Mouse (Mus musculus) monocyte, adult 2 months (primary cell): ENCODE data around the gene Chst2.

Experiments
- DNase-seq, 2 experiments: peaks; one replicate each; pipeline ENCODE4 v3.0.0; 2022; ENCODE audit warnings: low spot score in 2 of 2, low read depth in 1 of 2

Chst2 gene

GRCm38 (mm10) chr9:95406571-95407561 lies at the start of gene Chst2:
Chst2 (minus strand) TSS chr9:95406722.
- DNase-seq = no peak

GRCm38 (mm10) chr9:95451931-95452330 lies 45.4 kb upstream of the Chst2 start:
- DNase-seq = no peak

GRCm38 (mm10) chr9:95450586-95450985 lies 44.1 kb upstream of the Chst2 start:
- no peak for DNase-seq

- no peak for DNase-seq
Observed at GRCm38 (mm10) chr9:95442321-95442731, 35.8 kb upstream of the Chst2 start.

- DNase-seq = no peak
Observed at GRCm38 (mm10) chr9:95437883-95438282, 31.4 kb upstream of the Chst2 start.

GRCm38 (mm10) chr9:95436294-95436613 lies 29.7 kb upstream of the Chst2 start:
- no peak for DNase-seq

- DNase-seq = no peak
Observed at GRCm38 (mm10) chr9:95435506-95436293, 29.2 kb upstream of the Chst2 start.

GRCm38 (mm10) chr9:95428277-95428676 lies 21.8 kb upstream of the Chst2 start:
- no peak for DNase-seq

GRCm38 (mm10) chr9:95413911-95414310 lies 7.4 kb upstream of the Chst2 start:
- no peak for DNase-seq

- DNase-seq = no peak
Observed at GRCm38 (mm10) chr9:95412047-95412446, 5.5 kb upstream of the Chst2 start.

- no peak for DNase-seq
Observed at GRCm38 (mm10) chr9:95407586-95408220, 1.2 kb upstream of the Chst2 start.

GRCm38 (mm10) chr9:95405946-95406570 lies 464 bp downstream of the Chst2 start:
- no peak for DNase-seq

GRCm38 (mm10) chr9:95405511-95405945 lies 994 bp downstream of the Chst2 start:
- DNase-seq = no peak

- DNase-seq = no peak
Observed at GRCm38 (mm10) chr9:95404811-95405465, 1.6 kb downstream of the Chst2 start.

GRCm38 (mm10) chr9:95401686-95402085 lies 4.8 kb downstream of the Chst2 start:
- no peak for DNase-seq

- DNase-seq = no peak
Observed at GRCm38 (mm10) chr9:95392011-95392410, 14.5 kb downstream of the Chst2 start.

GRCm38 (mm10) chr9:95389956-95390355 lies 16.6 kb downstream of the Chst2 start:
- no peak for DNase-seq

GRCm38 (mm10) chr9:95387881-95388380 lies 18.6 kb downstream of the Chst2 start:
- no peak for DNase-seq

- DNase-seq = no peak
Observed at GRCm38 (mm10) chr9:95375966-95376365, 30.6 kb downstream of the Chst2 start.

- no peak for DNase-seq
Observed at GRCm38 (mm10) chr9:95375336-95375735, 31.2 kb downstream of the Chst2 start.
